Mouse (Mus musculus) midbrain, embryonic 14.5 days (tissue): ENCODE data around the gene Gm27021. TPM values are rescaled to one million over a fixed set of nuclear protein-coding genes. Genes with fewer than 3 reads are reported as not detected.
A peak's percentile ranks its signal among the peaks of the same experiment; 100 is the strongest.

Source experiments
- ATAC-seq: fragments of 200-750 bp; cut with Nextera tagmentation; 2 replicates; pipeline ENCODE4 v1.8.0; 2017; ENCODE audit warnings: moderate number of reproducible peaks, moderate library complexity; ENCODE audit not compliant: low FRiP score, low TSS enrichment
- DNase-seq: peaks from one replicate; pipeline ENCODE4 v3.0.0-alpha.2; 2015
- H3K27ac ChIP-seq: fragments of 300-500 bp; sonication (generic); replicated peaks from 2 replicates; pipeline ENCODE4 v1.5.1; 2014; ENCODE audit warnings: mild to moderate bottlenecking, low read depth, low read length, moderate library complexity
- H3K27me3 ChIP-seq: fragments of 300-500 bp; sonication (generic); 2 replicates; pipeline ENCODE4 v1.6.1; 2014; ENCODE audit warnings: low read length, control low read depth, mixed read lengths; ENCODE audit not compliant: control insufficient read depth, insufficient read depth
- H3K36me3 ChIP-seq: fragments of 300-500 bp; sonication (generic); 2 replicates; pipeline ENCODE4 v1.6.1; 2014; ENCODE audit warnings: low read length, control low read depth; ENCODE audit not compliant: control insufficient read depth, insufficient read depth
- H3K4me1 ChIP-seq: fragments of 300-500 bp; sonication (generic); 2 replicates; pipeline ENCODE4 v1.6.1; 2014; ENCODE audit warnings: mild to moderate bottlenecking, antibody characterized with exemption, low read length, control low read depth; ENCODE audit not compliant: control insufficient read depth, insufficient read depth
- H3K4me2 ChIP-seq: fragments of 300-500 bp; sonication (generic); 2 replicates; pipeline ENCODE4 v1.6.1; 2014; ENCODE audit warnings: mild to moderate bottlenecking, low read length, moderate library complexity
- H3K4me3 ChIP-seq: fragments of 300-500 bp; sonication (generic); replicated peaks from 2 replicates; pipeline ENCODE4 v1.5.1; 2014; ENCODE audit warnings: low read depth, low read length
- H3K9ac ChIP-seq: fragments of 300-500 bp; sonication (generic); replicated peaks from 2 replicates; pipeline ENCODE4 v1.6.1; 2014; ENCODE audit warnings: mild to moderate bottlenecking, low read length, moderate library complexity
- H3K9me3 ChIP-seq: fragments of 300-500 bp; sonication (generic); 2 replicates; pipeline ENCODE4 v1.6.1; 2016; ENCODE audit warnings: low read length, control low read depth, mixed read lengths; ENCODE audit not compliant: control insufficient read depth
- WGBS: fragments of 180-500 bp; shearing (Covaris S2); extraction: QIAGEN DNeasy Blood & Tissue Kit; methylation state at CpG from one replicate; pipeline ENCODE4 v1.1.7; 2014; 5-methylcytosine and 5-hydroxymethylcytosine counted together
- polyA plus RNA-seq: library from polyadenylated mRNA; unstranded; fragments of >200 nt; fragmentation: Nextera tagmentation; extraction: Ambion mirVana; gene quantifications from 2 replicates; pipeline ENCODE4 v1.2.1, GENCODE M21; 2014

Gene Gm27021
- polyA plus RNA-seq, 1 experiment from 2014 or later = 5.1 TPM

GRCm38 (mm10) chr8:120642031-120642662 is 25.7 kb downstream of the Gm27021 start:
- Histone ChIP-seq H3K36me3 (no peaks in the 10 kb centered on the region), H3K27ac (no peak overlapping the region), H3K4me3 (no peak overlapping the region), H3K4me1 (no peaks in the 10 kb centered on the region; the same call in 1 of the 2 replicates), H3K4me2 (no peak overlapping the region), H3K27me3 (no peaks in the 10 kb centered on the region), H3K9ac (no peak overlapping the region), H3K9me3 (no peaks in the 10 kb centered on the region)
- ATAC-seq (no peak), DNase-seq (no peak)
- WGBS = 77% methylated on average over 10 of the region's 10 CpGs

GRCm38 (mm10) chr8:120641245-120641644 is 26.6 kb downstream of the Gm27021 start:
- WGBS = 7% methylated on average over 8 of the region's 8 CpGs
- Histone ChIP-seq H3K27me3 (no peaks in the 10 kb centered on the region), H3K4me3 (no peak overlapping the region), H3K9ac (no peak overlapping the region), H3K9me3 (no peaks in the 10 kb centered on the region), H3K4me2 (no peak overlapping the region), H3K27ac (peak overlapping the region; percentile 55; the same call in 1 of the 2 replicates), H3K36me3 (no peaks in the 10 kb centered on the region), H3K4me1 (no peaks in the 10 kb centered on the region; the same call in 1 of the 2 replicates)
- DNase-seq (peak; percentile 62), ATAC-seq (no peak)

- Histone ChIP-seq H3K36me3 (no peaks in the 10 kb centered on the region), H3K9ac (peak overlapping the region; percentile 70), H3K27me3 (0 out of 2 replicates have a peak, but pooled peaks cover 6% of the 10 kb centered on the region), H3K9me3 (no peaks in the 10 kb centered on the region), H3K4me2 (peak overlapping the region; percentile 96), H3K4me1 (0 out of 2 replicates have a peak, but pooled peaks cover 10% of the 10 kb centered on the region), H3K27ac (no peak overlapping the region), H3K4me3 (peak overlapping the region; percentile 60)
- ATAC-seq = peak; percentile 44; the same call in 1 of the 2 replicates
- WGBS = under 1% methylated on average over 31 of the region's 42 CpGs
- DNase-seq = peak; percentile 63
Measured at GRCm38 (mm10) chr8:120634329-120634839, 33.5 kb downstream of the Gm27021 start.

- Histone ChIP-seq H3K4me3 (peak overlapping the region; percentile 60), H3K27me3 (0 out of 2 replicates have a peak, but pooled peaks cover 6% of the 10 kb centered on the region), H3K9ac (peak overlapping the region; percentile 70), H3K36me3 (no peaks in the 10 kb centered on the region), H3K4me1 (0 out of 2 replicates have a peak, but pooled peaks cover 10% of the 10 kb centered on the region), H3K4me2 (peak overlapping the region; percentile 96), H3K9me3 (no peaks in the 10 kb centered on the region), H3K27ac (no peak overlapping the region)
- WGBS = under 1% methylated on average over 44 of the region's 44 CpGs
- ATAC-seq = peak; percentile 53
- peak; percentile 75 for DNase-seq
Measured at GRCm38 (mm10) chr8:120633665-120634271, 34.1 kb downstream of the Gm27021 start.

- H3K36me3 ChIP-seq = no peaks in the 10 kb centered on the region
- ATAC-seq = no peak
- 13% methylated on average over 17 of the region's 17 CpGs for WGBS
Measured at GRCm38 (mm10) chr8:120632969-120633664, 34.8 kb downstream of the Gm27021 start.

GRCm38 (mm10) chr8:120631441-120632375 is 36.2 kb downstream of the Gm27021 start:
- 76% methylated on average over 21 of the region's 21 CpGs for WGBS
- Histone ChIP-seq H3K27ac (no peak overlapping the region), H3K4me1 (0 out of 2 replicates have a peak, but pooled peaks cover 10% of the 10 kb centered on the region), H3K4me2 (no peak overlapping the region), H3K9me3 (no peaks in the 10 kb centered on the region), H3K27me3 (0 out of 2 replicates have a peak, but pooled peaks cover 6% of the 10 kb centered on the region), H3K4me3 (no peak overlapping the region), H3K36me3 (no peaks in the 10 kb centered on the region), H3K9ac (no peak overlapping the region)
- ATAC-seq (no peak), DNase-seq (no peak)

More at GRCm38 (mm10) chr8:120632969-120633664, 34.8 kb downstream of the Gm27021 start:
- H3K27me3 ChIP-seq = 0 out of 2 replicates have a peak, but pooled peaks cover 6% of the 10 kb centered on the region
- peak overlapping the region; percentile 60; the same call in 1 of the 2 replicates for H3K4me3 ChIP-seq
- H3K9ac ChIP-seq = no peak overlapping the region
- H3K4me2 ChIP-seq = peak overlapping the region; percentile 96
- DNase-seq = peak; percentile 32
- no peaks in the 10 kb centered on the region for H3K9me3 ChIP-seq
- H3K27ac ChIP-seq = no peak overlapping the region; the same call in 1 of the 2 replicates
- 0 out of 2 replicates have a peak, but pooled peaks cover 10% of the 10 kb centered on the region for H3K4me1 ChIP-seq

- DNase-seq = no peak
- Histone ChIP-seq H3K4me1 (0 out of 2 replicates have a peak, but pooled peaks cover 10% of the 10 kb centered on the region), H3K9ac (no peak overlapping the region), H3K9me3 (no peaks in the 10 kb centered on the region), H3K4me3 (no peak overlapping the region), H3K36me3 (no peaks in the 10 kb centered on the region), H3K4me2 (no peak overlapping the region), H3K27ac (no peak overlapping the region), H3K27me3 (0 out of 2 replicates have a peak, but pooled peaks cover 6% of the 10 kb centered on the region)
- 60% methylated on average over 6 of the region's 6 CpGs for WGBS
- ATAC-seq = no peak
Measured at GRCm38 (mm10) chr8:120630848-120631247, 37.0 kb downstream of the Gm27021 start.
